Mouse (Mus musculus): ENCODE measurements at regions not wholly inside any gene's neighbourhood (a gene's known extent, or its start where the extent isn't known, plus 50 kb on each side); places are given as distances from the start of the nearest gene placed in this dataset.
"Not testable (repeated sequence)": the region's sequence is repeated elsewhere in the genome, so short reads cannot be mapped to it uniquely, and the experiment has no call there.

DNA sequence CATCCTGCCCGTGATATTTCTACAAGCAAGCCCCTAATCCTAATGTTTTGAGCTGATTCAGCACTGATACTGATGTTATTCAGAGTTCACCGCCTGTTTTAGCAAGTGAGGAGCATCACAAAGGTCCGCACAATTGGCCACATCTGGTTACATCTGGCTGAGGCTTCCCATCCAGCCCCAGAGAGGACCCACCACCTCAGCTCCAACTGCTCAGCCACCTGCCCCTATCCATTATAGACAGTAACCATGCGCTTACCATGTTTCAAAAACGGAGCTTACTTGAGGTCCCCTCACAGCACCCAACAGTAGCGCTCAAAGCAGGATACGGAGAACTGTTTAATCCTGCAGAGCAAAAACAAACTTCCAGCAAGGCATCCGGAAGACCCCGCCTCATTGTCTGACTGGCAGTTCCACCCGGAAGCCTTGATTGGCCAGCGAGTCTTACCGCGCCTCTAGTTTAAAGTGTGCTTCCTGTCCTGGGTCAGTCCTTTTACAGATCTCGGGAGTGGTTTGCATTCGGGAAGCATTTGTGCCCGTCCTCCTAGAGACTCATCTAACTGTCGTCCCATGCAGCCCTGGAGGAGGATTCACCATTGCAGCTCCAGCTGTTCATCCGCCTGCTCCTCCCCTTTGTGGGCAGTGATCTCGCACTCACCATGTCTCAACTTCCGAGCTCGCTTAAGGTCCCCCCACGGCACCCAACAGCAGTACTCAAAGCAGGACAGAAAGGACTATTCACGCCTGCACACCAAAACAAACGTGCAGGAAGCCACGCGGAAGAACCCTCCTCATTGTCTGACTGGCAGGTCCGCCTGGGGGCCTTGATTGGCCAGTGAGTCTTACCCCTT is 69.9 kb upstream of the Zfp825 start:
- not testable (repeated sequence) for H3K4me1 ChIP-seq (ENCODE audit: control insufficient read depth, insufficient read depth, low read length); H3K36me3 ChIP-seq (ENCODE audit: control insufficient read depth, insufficient read depth, low read length); H3K27me3 ChIP-seq (ENCODE audit: control insufficient read depth, insufficient read depth, low read depth, low read length); H3K9me3 ChIP-seq (replicated peaks; ENCODE audit: control insufficient read depth, low read length, poor library complexity, severe bottlenecking)
- peak; percentile 100 for ATAC-seq
- peak overlapping the region; percentile 56 for H3K4me3 ChIP-seq (ENCODE audit: low read depth, low read length)
- H3K4me2 ChIP-seq (ENCODE audit: low read length), result peak overlapping the region; percentile 66
- WGBS, result 1% methylated on average over 27 of the region's 27 CpGs
- H3K9ac ChIP-seq (ENCODE audit: low read depth, low read length), result peak overlapping the region; percentile 71
- peak overlapping the region; percentile 64 for H3K27ac ChIP-seq (ENCODE audit: low read length)

DNA sequence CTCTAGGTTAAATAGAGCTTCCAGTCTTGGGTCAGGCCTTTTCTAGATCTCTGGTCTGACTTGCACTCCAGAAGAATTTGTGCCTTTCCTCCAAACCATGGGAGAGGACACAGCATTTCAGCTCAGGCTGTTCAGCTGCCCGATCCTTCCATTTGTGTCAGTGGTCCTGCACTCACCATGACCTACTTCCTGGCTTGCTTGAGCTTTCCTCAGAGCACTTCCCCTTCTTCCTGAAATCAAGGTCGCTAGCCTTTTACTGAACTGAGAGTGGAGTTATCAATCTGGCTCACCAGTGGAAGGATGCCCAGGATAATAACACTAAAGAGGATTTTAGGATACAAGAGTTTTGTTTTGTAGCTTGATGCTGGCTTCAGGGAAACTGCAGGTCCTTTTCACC is 70.5 kb upstream of the Zfp825 start:
- H3K27me3 ChIP-seq (ENCODE audit: control insufficient read depth, insufficient read depth, low read depth, low read length); ATAC-seq; H3K4me1 ChIP-seq (ENCODE audit: control insufficient read depth, insufficient read depth, low read length); H3K36me3 ChIP-seq (ENCODE audit: control insufficient read depth, insufficient read depth, low read length); H3K9me3 ChIP-seq (replicated peaks; ENCODE audit: control insufficient read depth, low read length, poor library complexity, severe bottlenecking): not testable (repeated sequence)
- Histone ChIP-seq H3K4me3 (ENCODE audit: low read depth, low read length) (peak overlapping the region; percentile 56), H3K4me2 (ENCODE audit: low read length) (peak overlapping the region; percentile 66), H3K9ac (ENCODE audit: low read depth, low read length) (peak overlapping the region; percentile 71), H3K27ac (ENCODE audit: low read length) (peak overlapping the region; percentile 64)
- 17% methylated on average over 2 of the region's 2 CpGs for WGBS

DNA sequence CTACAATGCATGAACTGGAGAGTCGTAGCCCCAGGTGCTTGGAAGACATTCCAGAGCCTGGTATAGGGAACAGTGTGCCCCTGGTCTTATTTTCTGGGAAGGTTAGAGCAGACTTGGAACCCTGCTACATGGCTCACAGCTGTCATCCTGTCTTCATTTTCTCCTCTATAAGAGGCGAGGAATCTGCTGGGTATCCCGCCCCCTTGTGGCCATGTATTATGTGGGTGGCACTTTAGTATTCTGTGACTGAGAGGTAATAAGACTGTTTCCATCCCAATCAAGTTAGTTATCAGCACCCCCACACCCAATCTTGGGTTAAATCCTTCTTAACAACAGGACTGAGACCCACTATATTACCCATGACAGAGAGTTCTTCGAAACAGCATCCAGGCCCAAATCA is 69.4 kb upstream of the Erap1 start:
- H3K9me3 ChIP-seq (replicated peaks; ENCODE audit: control insufficient read depth, low read length, poor library complexity, severe bottlenecking); H3K27ac ChIP-seq (ENCODE audit: low read length); H3K4me3 ChIP-seq (ENCODE audit: low read depth, low read length); H3K27me3 ChIP-seq (ENCODE audit: control insufficient read depth, insufficient read depth, low read depth, low read length); H3K36me3 ChIP-seq (ENCODE audit: control insufficient read depth, insufficient read depth, low read length); H3K4me1 ChIP-seq (ENCODE audit: control insufficient read depth, insufficient read depth, low read length); ATAC-seq; H3K9ac ChIP-seq (ENCODE audit: low read depth, low read length); H3K4me2 ChIP-seq (ENCODE audit: low read length): not testable (repeated sequence)
- WGBS, result 60% methylated on average over 4 of the region's 4 CpGs

Measured in midbrain, embryonic 16.5 days (tissue).